Mouse (Mus musculus) thymus, adult 2 months (tissue): ENCODE data around the gene Tmem217. TPM values are rescaled to one million over a fixed set of nuclear protein-coding genes. Genes with fewer than 3 reads are reported as not detected.

ENCODE experiments used
- DNase-seq: peaks from one replicate; pipeline ENCODE4 v3.0.0; 2021
- H3K27ac ChIP-seq: fragments of 200-500 bp; 2 replicates; pipeline ENCODE4 v1.5.1; 2012; ENCODE audit warnings: low read length, control low read depth; ENCODE audit not compliant: control insufficient read depth, insufficient read depth
- H3K27me3 ChIP-seq: fragments of 200-500 bp; 2 replicates; pipeline ENCODE4 v1.6.1; 2012; ENCODE audit warnings: mild to moderate bottlenecking, low read length, moderate library complexity, mixed read lengths; ENCODE audit not compliant: control insufficient read depth, insufficient read depth
- H3K36me3 ChIP-seq: fragments of 200-500 bp; 2 replicates; pipeline ENCODE4 v1.6.1; 2012; ENCODE audit warnings: mild to moderate bottlenecking, low read length, moderate library complexity; ENCODE audit not compliant: control insufficient read depth, insufficient read depth
- H3K4me1 ChIP-seq: fragments of 200-500 bp; replicated peaks from 2 replicates; pipeline ENCODE4 v1.6.1; 2012; ENCODE audit warnings: low read length; ENCODE audit not compliant: control insufficient read depth, insufficient read depth
- H3K4me3 ChIP-seq: fragments of 200-500 bp; 2 replicates; pipeline ENCODE4 v1.5.1; 2012; ENCODE audit warnings: mild to moderate bottlenecking, low read length, control low read depth, moderate library complexity; ENCODE audit not compliant: control insufficient read depth, insufficient read depth
- CTCF ChIP-seq: fragments of 200-500 bp; IDR thresholded peaks from 2 replicates; pipeline ENCODE4 v1.5.1; 2012; ENCODE audit warnings: mild to moderate bottlenecking, control low read depth, low read length, moderate library complexity, borderline replicate concordance; ENCODE audit not compliant: control insufficient read depth, poor library complexity, insufficient read depth; ENCODE audit errors: extremely low read depth
- POLR2A ChIP-seq: fragments of 200-500 bp; IDR thresholded peaks from 2 replicates; pipeline ENCODE4 v1.6.1; 2012; ENCODE audit warnings: mild to moderate bottlenecking, low read length, control low read depth, moderate library complexity; ENCODE audit not compliant: control insufficient read depth, poor library complexity, insufficient read depth; ENCODE audit errors: extremely low read depth
- WGBS: fragments of 180-500 bp; shearing (Covaris S2); methylation state at CpG from one replicate; pipeline ENCODE4 v1.1.7; 2018; 5-methylcytosine and 5-hydroxymethylcytosine counted together
- polyA plus RNA-seq: library from polyadenylated mRNA; depleted of rRNA; stranded (reverse); fragments of >200 nt; gene quantifications from 2 replicates; pipeline ENCODE4 v1.2.3, GENCODE M21; 2012

Tmem217 gene
- polyA plus RNA-seq, 1 experiment = 0.49 TPM

GRCm38 (mm10) chr17:29489971-29490712, 62.0 kb downstream of the Tmem217 start:
- DNase-seq = peak; percentile 99

DNA sequence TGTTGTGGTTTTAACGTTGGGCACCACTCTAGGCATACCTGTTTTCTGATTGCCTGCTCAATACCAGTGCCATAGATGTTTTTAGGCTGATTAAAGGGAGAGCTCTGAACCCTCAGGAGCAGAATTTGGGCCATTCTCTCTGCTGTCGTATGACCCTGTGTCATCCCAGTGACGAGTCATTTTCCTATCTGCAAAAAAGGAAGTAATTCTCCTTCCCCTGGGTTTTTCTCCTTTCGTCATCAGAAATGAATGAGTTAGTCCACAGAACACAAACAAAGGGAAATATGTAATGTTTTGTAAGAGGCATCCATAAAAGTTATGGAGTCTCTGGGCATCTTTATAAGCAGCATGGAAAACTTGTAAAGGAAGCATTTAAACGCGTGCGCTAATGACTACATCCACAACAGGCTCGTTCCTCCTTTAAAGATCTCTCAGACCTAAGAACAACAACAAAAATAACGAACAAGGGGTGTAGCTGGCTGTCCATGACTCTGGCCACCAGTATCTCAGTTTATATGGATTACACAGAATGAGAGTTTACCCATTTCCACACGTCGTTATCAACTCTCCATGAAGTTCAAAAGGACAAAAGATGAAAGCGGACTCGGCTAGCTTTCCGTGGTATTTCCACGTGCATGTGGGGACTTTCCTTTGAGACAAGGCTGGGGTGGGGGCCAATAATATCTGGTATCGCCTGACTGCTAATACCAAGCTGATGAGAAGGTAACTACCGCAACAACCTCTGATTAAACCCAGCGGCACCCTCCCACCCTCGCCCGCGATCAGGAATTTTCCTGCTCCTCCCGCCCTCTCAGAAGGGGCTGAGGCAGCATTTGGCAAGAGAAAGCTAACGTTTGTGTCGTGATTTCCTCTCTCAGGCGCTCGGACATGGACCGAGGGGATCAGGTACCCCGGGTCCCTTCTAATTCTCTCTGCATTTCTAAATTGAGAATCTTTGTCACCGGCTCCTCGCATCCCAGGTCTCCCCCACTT, 62.9 kb downstream of the Tmem217 start:
- peaks cover 21% of the 10 kb centered on the region for H3K4me1 ChIP-seq
- DNase-seq = no peak
- WGBS = 2% methylated on average over 30 of the region's 30 CpGs
- no peaks in the 10 kb centered on the region; the same call in 1 of the 2 replicates for H3K36me3 ChIP-seq
- H3K27me3 ChIP-seq = no peaks in the 10 kb centered on the region
- TF ChIP-seq CTCF (no peak), POLR2A (no peak)
- peak overlapping the region; percentile 59 for H3K27ac ChIP-seq
- H3K4me3 ChIP-seq = peak overlapping the region; percentile 80

More at GRCm38 (mm10) chr17:29489971-29490712, 62.0 kb downstream of the Tmem217 start:
- peak overlapping the region; percentile 59 for H3K27ac ChIP-seq
- H3K27me3 ChIP-seq = no peaks in the 10 kb centered on the region
- no peak for TF ChIP-seq CTCF
- peak; percentile 72; the same call in 1 of the 2 replicates for TF ChIP-seq POLR2A
- under 1% methylated on average over 62 of the region's 68 CpGs for WGBS
- H3K4me3 ChIP-seq = peak overlapping the region; percentile 80
- H3K36me3 ChIP-seq = peaks cover 5% of the 10 kb centered on the region
- peaks cover 28% of the 10 kb centered on the region for H3K4me1 ChIP-seq

- no peak overlapping the region for H3K4me3 ChIP-seq
- no peak for DNase-seq
- 86% methylated on average over 8 of the region's 8 CpGs for WGBS
- H3K4me1 ChIP-seq = peaks cover 14% of the 10 kb centered on the region
- TF ChIP-seq CTCF (no peak), POLR2A (no peak)
- no peaks in the 10 kb centered on the region for H3K27me3 ChIP-seq
- no peak overlapping the region for H3K27ac ChIP-seq
- H3K36me3 ChIP-seq = no peaks in the 10 kb centered on the region; the same call in 1 of the 2 replicates
Measured at GRCm38 (mm10) chr17:29488257-29488977, 63.8 kb downstream of the Tmem217 start.

GRCm38 (mm10) chr17:29485336-29486233, 66.6 kb downstream of the Tmem217 start:
- no peaks in the 10 kb centered on the region for H3K27me3 ChIP-seq
- H3K4me1 ChIP-seq = peaks cover 10% of the 10 kb centered on the region
- TF ChIP-seq POLR2A (no peak), CTCF (no peak)
- H3K4me3 ChIP-seq = no peak overlapping the region
- WGBS = 84% methylated on average over 3 of the region's 3 CpGs
- H3K27ac ChIP-seq = no peak overlapping the region
- DNase-seq = no peak
- no peaks in the 10 kb centered on the region for H3K36me3 ChIP-seq

DNA sequence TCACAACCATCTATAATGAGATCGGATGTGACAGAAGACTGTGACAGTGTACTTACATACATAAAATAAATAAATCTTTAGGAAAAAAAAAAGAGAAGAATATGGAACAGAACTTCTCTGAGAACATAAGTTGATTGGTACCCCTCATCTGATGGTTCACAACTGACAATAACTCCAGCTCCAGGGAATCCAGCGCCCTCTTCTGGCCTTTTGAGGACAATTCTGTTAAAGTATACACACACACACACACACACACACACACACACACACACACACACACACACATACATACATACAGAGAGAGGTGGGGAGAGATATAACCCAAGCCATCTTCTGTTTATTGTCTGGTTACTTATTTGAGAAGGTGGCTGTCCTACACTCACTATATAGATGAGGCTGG, 67.8 kb downstream of the Tmem217 start:
- no peak for TF ChIP-seq POLR2A
- no peak for TF ChIP-seq CTCF
- peaks cover 5% of the 10 kb centered on the region for H3K4me1 ChIP-seq
- H3K36me3 ChIP-seq = no peaks in the 10 kb centered on the region
- H3K4me3 ChIP-seq = no peak overlapping the region
- WGBS = 94% methylated on average over 2 of the region's 2 CpGs
- no peaks in the 10 kb centered on the region for H3K27me3 ChIP-seq
- H3K27ac ChIP-seq = no peak overlapping the region
- no peak for DNase-seq

DNA sequence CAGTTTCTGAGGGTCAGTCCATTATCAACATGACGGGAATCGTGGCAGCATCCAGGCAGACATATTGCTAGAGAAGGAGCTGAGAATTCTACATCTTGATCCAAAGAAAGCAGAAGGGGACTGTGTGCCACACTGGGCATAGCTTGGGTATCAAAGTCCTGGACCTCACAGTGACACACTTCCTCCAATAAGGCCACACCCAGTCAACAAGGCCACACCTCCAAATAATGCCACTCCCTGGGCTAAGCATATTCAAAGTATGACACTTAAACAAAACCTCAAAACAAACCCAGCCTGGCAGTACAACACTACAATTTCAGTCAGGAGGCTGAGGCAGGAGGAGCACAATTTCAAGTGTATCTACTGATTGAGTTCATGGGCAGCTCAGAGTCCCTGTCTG, 68.9 kb downstream of the Tmem217 start:
- Histone ChIP-seq H3K27ac (no peak overlapping the region), H3K4me3 (no peak overlapping the region), H3K4me1 (no peaks in the 10 kb centered on the region), H3K36me3 (no peaks in the 10 kb centered on the region), H3K27me3 (no peaks in the 10 kb centered on the region)
- WGBS = 96% methylated on average over 2 of the region's 2 CpGs
- TF ChIP-seq POLR2A = no peak
- TF ChIP-seq CTCF = no peak
- DNase-seq = no peak
